Mouse (Mus musculus): ENCODE measurements around the gene 9130023H24Rik. TPM values are rescaled to one million over a fixed set of nuclear protein-coding genes. Genes with fewer than 3 reads are reported as not detected.

The 9130023H24Rik gene
- polyA plus RNA-seq, 1 experiment from 2014 or later, result 10.2 TPM

GRCm38 (mm10) chr7:128270431-128270850 lies 32.6 kb upstream of the 9130023H24Rik start:
- WGBS, result 42% methylated on average over 13 of the region's 13 CpGs
- no peak overlapping the region for H3K27ac ChIP-seq (replicated peaks; ENCODE audit: low read depth, low read length)
- H3K4me3 ChIP-seq (ENCODE audit: low read depth, low read length), result no peak overlapping the region
- no peaks in the 10 kb centered on the region for H3K4me1 ChIP-seq (ENCODE audit: control insufficient read depth, insufficient read depth, low read length)
- ATAC-seq (ENCODE audit: insufficient number of reproducible peaks, low FRiP score, low TSS enrichment, low read depth) (no peak), DNase-seq (ENCODE audit: low spot score) (no peak)
- no peaks in the 10 kb centered on the region for H3K9me3 ChIP-seq (ENCODE audit: control insufficient read depth, low read length)
- H3K36me3 ChIP-seq (ENCODE audit: control insufficient read depth, insufficient read depth, low read length), result peaks cover 20% of the 10 kb centered on the region
- H3K9ac ChIP-seq (ENCODE audit: low read length), result no peak overlapping the region
- H3K4me2 ChIP-seq (ENCODE audit: low read depth, severe bottlenecking), result no peak overlapping the region
- no peaks in the 10 kb centered on the region for H3K27me3 ChIP-seq (ENCODE audit: control insufficient read depth, insufficient read depth, low read length)

GRCm38 (mm10) chr7:128267813-128268212 lies 30.0 kb upstream of the 9130023H24Rik start:
- whole genome bisulfite sequencing, result 85% methylated on average over 7 of the region's 7 CpGs
- DNase-seq (ENCODE audit: low spot score) (no peak), ATAC-seq (ENCODE audit: insufficient number of reproducible peaks, low FRiP score, low TSS enrichment, low read depth) (no peak)
- Histone ChIP-seq H3K4me2 (ENCODE audit: low read depth, severe bottlenecking) (no peak overlapping the region), H3K9ac (ENCODE audit: low read length) (no peak overlapping the region), H3K9me3 (ENCODE audit: control insufficient read depth, low read length) (no peaks in the 10 kb centered on the region), H3K4me1 (ENCODE audit: control insufficient read depth, insufficient read depth, low read length) (no peaks in the 10 kb centered on the region), H3K36me3 (ENCODE audit: control insufficient read depth, insufficient read depth, low read length) (peaks cover 8% of the 10 kb centered on the region; the same call in 1 of the 2 replicates), H3K4me3 (ENCODE audit: low read depth, low read length) (no peak overlapping the region), H3K27ac (replicated peaks; ENCODE audit: low read depth, low read length) (no peak overlapping the region), H3K27me3 (ENCODE audit: control insufficient read depth, insufficient read depth, low read length) (no peaks in the 10 kb centered on the region)

- WGBS, result 61% methylated on average over 13 of the region's 13 CpGs
- ATAC-seq (ENCODE audit: insufficient number of reproducible peaks, low FRiP score, low TSS enrichment, low read depth) (no peak), DNase-seq (ENCODE audit: low spot score) (no peak)
- H3K27ac ChIP-seq (replicated peaks; ENCODE audit: low read depth, low read length), result no peak overlapping the region
- no peak overlapping the region for H3K4me2 ChIP-seq (ENCODE audit: low read depth, severe bottlenecking)
- no peaks in the 10 kb centered on the region for H3K27me3 ChIP-seq (ENCODE audit: control insufficient read depth, insufficient read depth, low read length)
- no peak overlapping the region for H3K9ac ChIP-seq (ENCODE audit: low read length)
- H3K4me1 ChIP-seq (ENCODE audit: control insufficient read depth, insufficient read depth, low read length), result no peaks in the 10 kb centered on the region
- H3K9me3 ChIP-seq (ENCODE audit: control insufficient read depth, low read length), result no peaks in the 10 kb centered on the region
- peaks cover 7% of the 10 kb centered on the region; the same call in 1 of the 2 replicates for H3K36me3 ChIP-seq (ENCODE audit: control insufficient read depth, insufficient read depth, low read length)
- no peak overlapping the region for H3K4me3 ChIP-seq (ENCODE audit: low read depth, low read length)
Observed at GRCm38 (mm10) chr7:128267391-128267790, 29.6 kb upstream of the 9130023H24Rik start.

- H3K27ac ChIP-seq (replicated peaks; ENCODE audit: low read depth, low read length), result no peak overlapping the region
- no peak overlapping the region for H3K4me3 ChIP-seq (ENCODE audit: low read depth, low read length)
- no peaks in the 10 kb centered on the region for H3K36me3 ChIP-seq (ENCODE audit: control insufficient read depth, insufficient read depth, low read length)
- WGBS, result 88% methylated on average over 5 of the region's 5 CpGs
- no peaks in the 10 kb centered on the region for H3K27me3 ChIP-seq (ENCODE audit: control insufficient read depth, insufficient read depth, low read length)
- H3K9ac ChIP-seq (ENCODE audit: low read length), result no peak overlapping the region
- ATAC-seq (ENCODE audit: insufficient number of reproducible peaks, low FRiP score, low TSS enrichment, low read depth) (no peak), DNase-seq (ENCODE audit: low spot score) (no peak)
- H3K4me2 ChIP-seq (ENCODE audit: low read depth, severe bottlenecking), result no peak overlapping the region
- H3K9me3 ChIP-seq (ENCODE audit: control insufficient read depth, low read length), result no peaks in the 10 kb centered on the region
- no peaks in the 10 kb centered on the region for H3K4me1 ChIP-seq (ENCODE audit: control insufficient read depth, insufficient read depth, low read length)
Observed at GRCm38 (mm10) chr7:128266056-128266455, 28.2 kb upstream of the 9130023H24Rik start.

GRCm38 (mm10) chr7:128265411-128265810 lies 27.6 kb upstream of the 9130023H24Rik start, which contains the start of gene Slc5a2:
Slc5a2 (plus strand) TSS chr7:128265657.
- Histone ChIP-seq H3K9ac (ENCODE audit: low read length) (no peak within 1 kb of the TSS), H3K4me3 (ENCODE audit: low read depth, low read length) (no peak within 1 kb of the TSS), H3K9me3 (ENCODE audit: control insufficient read depth, low read length) (no peaks in the 10 kb centered on the region), H3K27ac (replicated peaks; ENCODE audit: low read depth, low read length) (no peak within 1 kb of the TSS), H3K27me3 (ENCODE audit: control insufficient read depth, insufficient read depth, low read length) (no peaks in the 10 kb centered on the region), H3K4me2 (ENCODE audit: low read depth, severe bottlenecking) (no peak within 1 kb of the TSS), H3K36me3 (ENCODE audit: control insufficient read depth, insufficient read depth, low read length) (no peaks in the 10 kb centered on the region), H3K4me1 (ENCODE audit: control insufficient read depth, insufficient read depth, low read length) (no peaks in the 10 kb centered on the region)
- DNase-seq (ENCODE audit: low spot score) (no peak), ATAC-seq (ENCODE audit: insufficient number of reproducible peaks, low FRiP score, low TSS enrichment, low read depth) (no peak)
- WGBS, result 87% methylated on average over 6 of the region's 6 CpGs

- DNase-seq (ENCODE audit: low spot score), result no peak
Observed at GRCm38 (mm10) chr7:128256783-128257334, 19.0 kb upstream of the 9130023H24Rik start.

GRCm38 (mm10) chr7:128255757-128256156 lies 17.9 kb upstream of the 9130023H24Rik start:
- no peak for ATAC-seq (ENCODE audit: insufficient number of reproducible peaks, low FRiP score, low TSS enrichment, low read depth)

More at GRCm38 (mm10) chr7:128256783-128257334, 19.0 kb upstream of the 9130023H24Rik start:
- Histone ChIP-seq H3K4me1 (ENCODE audit: control insufficient read depth, insufficient read depth, low read length) (peaks cover 6% of the 10 kb centered on the region; the same call in 1 of the 2 replicates), H3K9ac (ENCODE audit: low read length) (no peak overlapping the region), H3K9me3 (ENCODE audit: control insufficient read depth, low read length) (no peaks in the 10 kb centered on the region), H3K36me3 (ENCODE audit: control insufficient read depth, insufficient read depth, low read length) (no peaks in the 10 kb centered on the region), H3K27me3 (ENCODE audit: control insufficient read depth, insufficient read depth, low read length) (no peaks in the 10 kb centered on the region), H3K4me3 (ENCODE audit: low read depth, low read length) (no peak overlapping the region), H3K4me2 (ENCODE audit: low read depth, severe bottlenecking) (no peak overlapping the region), H3K27ac (replicated peaks; ENCODE audit: low read depth, low read length) (no peak overlapping the region)
- ATAC-seq (ENCODE audit: insufficient number of reproducible peaks, low FRiP score, low TSS enrichment, low read depth), result no peak
- 76% methylated on average over 5 of the region's 5 CpGs for WGBS

GRCm38 (mm10) chr7:128254978-128255377 lies 17.1 kb upstream of the 9130023H24Rik start:
- DNase-seq (ENCODE audit: low spot score) (no peak), ATAC-seq (ENCODE audit: insufficient number of reproducible peaks, low FRiP score, low TSS enrichment, low read depth) (no peak)
- 64% methylated on average over 2 of the region's 2 CpGs for WGBS
- no peaks in the 10 kb centered on the region for H3K9me3 ChIP-seq (ENCODE audit: control insufficient read depth, low read length)
- peaks cover 7% of the 10 kb centered on the region; the same call in 1 of the 2 replicates for H3K4me1 ChIP-seq (ENCODE audit: control insufficient read depth, insufficient read depth, low read length)
- H3K4me3 ChIP-seq (ENCODE audit: low read depth, low read length), result no peak overlapping the region
- no peak overlapping the region for H3K9ac ChIP-seq (ENCODE audit: low read length)
- H3K36me3 ChIP-seq (ENCODE audit: control insufficient read depth, insufficient read depth, low read length), result no peaks in the 10 kb centered on the region
- H3K27me3 ChIP-seq (ENCODE audit: control insufficient read depth, insufficient read depth, low read length), result no peaks in the 10 kb centered on the region
- no peak overlapping the region for H3K4me2 ChIP-seq (ENCODE audit: low read depth, severe bottlenecking)
- no peak overlapping the region for H3K27ac ChIP-seq (replicated peaks; ENCODE audit: low read depth, low read length)

More at GRCm38 (mm10) chr7:128255757-128256156, 17.9 kb upstream of the 9130023H24Rik start:
- Histone ChIP-seq H3K27ac (replicated peaks; ENCODE audit: low read depth, low read length) (no peak overlapping the region), H3K4me2 (ENCODE audit: low read depth, severe bottlenecking) (no peak overlapping the region), H3K36me3 (ENCODE audit: control insufficient read depth, insufficient read depth, low read length) (no peaks in the 10 kb centered on the region), H3K9ac (ENCODE audit: low read length) (no peak overlapping the region), H3K9me3 (ENCODE audit: control insufficient read depth, low read length) (no peaks in the 10 kb centered on the region), H3K4me1 (ENCODE audit: control insufficient read depth, insufficient read depth, low read length) (peaks cover 7% of the 10 kb centered on the region; the same call in 1 of the 2 replicates), H3K27me3 (ENCODE audit: control insufficient read depth, insufficient read depth, low read length) (no peaks in the 10 kb centered on the region), H3K4me3 (ENCODE audit: low read depth, low read length) (no peak overlapping the region)
- WGBS, result 91% methylated on average over 5 of the region's 5 CpGs
- DNase-seq (ENCODE audit: low spot score), result no peak

All from limb, embryonic 11.5 days (tissue).